Mouse (Mus musculus): ENCODE measurements around the gene Kif2c.

Kif2c gene

GRCm38 (mm10) chr4:117134601-117134995 lies 47.8 kb downstream of the Kif2c start:
- DNase-seq (ENCODE audit: low spot score), result no peak

- peak; percentile 99 for DNase-seq (ENCODE audit: low spot score)
Observed at GRCm38 (mm10) chr4:117133817-117134600, 48.4 kb downstream of the Kif2c start, which contains the start of gene Plk3. Gene Plk3 (minus strand): TSS chr4:117133963.

GRCm38 (mm10) chr4:117133366-117133796 lies 49.1 kb downstream of the Kif2c start:
- DNase-seq (ENCODE audit: low spot score), result no peak

GRCm38 (mm10) chr4:117132794-117133143 lies 49.7 kb downstream of the Kif2c start:
- no peak for DNase-seq (ENCODE audit: low spot score)

GRCm38 (mm10) chr4:117131890-117132793 lies 50.3 kb downstream of the Kif2c start:
- DNase-seq (ENCODE audit: low spot score), result peak; percentile 80

GRCm38 (mm10) chr4:117131198-117131597 lies 51.2 kb downstream of the Kif2c start:
- DNase-seq (ENCODE audit: low spot score), result no peak

- DNase-seq (ENCODE audit: low spot score), result no peak
Observed at GRCm38 (mm10) chr4:117130790-117131189, 51.6 kb downstream of the Kif2c start.

- DNase-seq (ENCODE audit: low spot score), result no peak
Observed at GRCm38 (mm10) chr4:117127991-117128686, 54.3 kb downstream of the Kif2c start.

- DNase-seq (ENCODE audit: low spot score), result no peak
Observed at GRCm38 (mm10) chr4:117126675-117127290, 55.7 kb downstream of the Kif2c start, which contains the start of gene Tctex1d4. Gene Tctex1d4 (plus strand): TSS chr4:117126794.

GRCm38 (mm10) chr4:117125910-117126674 lies 56.3 kb downstream of the Kif2c start:
- DNase-seq (ENCODE audit: low spot score), result peak; percentile 72

GRCm38 (mm10) chr4:117125348-117125909 lies 57.0 kb downstream of the Kif2c start, which contains the start of gene Btbd19:
Gene Btbd19 (minus strand): TSS chr4:117125725.
- peak; percentile 64 for DNase-seq (ENCODE audit: low spot score)

- DNase-seq (ENCODE audit: low spot score), result no peak
Observed at GRCm38 (mm10) chr4:117124518-117125347, 57.7 kb downstream of the Kif2c start.

- no peak for DNase-seq (ENCODE audit: low spot score)
Observed at GRCm38 (mm10) chr4:117124218-117124517, 58.3 kb downstream of the Kif2c start.

- DNase-seq (ENCODE audit: low spot score), result no peak
Observed at GRCm38 (mm10) chr4:117123546-117124217, 58.8 kb downstream of the Kif2c start.

GRCm38 (mm10) chr4:117122209-117122608 lies 60.2 kb downstream of the Kif2c start:
- DNase-seq (ENCODE audit: low spot score), result no peak

- peak; percentile 98 for DNase-seq (ENCODE audit: low spot score)
Observed at GRCm38 (mm10) chr4:117120445-117121414, 61.7 kb downstream of the Kif2c start.

GRCm38 (mm10) chr4:117120052-117120444 lies 62.4 kb downstream of the Kif2c start:
- DNase-seq (ENCODE audit: low spot score), result no peak

- DNase-seq (ENCODE audit: low spot score), result no peak
Observed at GRCm38 (mm10) chr4:117119636-117120035, 62.8 kb downstream of the Kif2c start.

All from embryo, embryonic 10 days (tissue).